Mouse (Mus musculus) midbrain, embryonic 14.5 days (tissue): ENCODE data around the gene Ccdc182. TPM values are rescaled to one million over a fixed set of nuclear protein-coding genes. Genes with fewer than 3 reads are reported as not detected.

ENCODE experiments used
- ATAC-seq: fragments of 200-750 bp; cut with Nextera tagmentation; 2 replicates; pipeline ENCODE4 v1.8.0; 2017; ENCODE audit warnings: moderate number of reproducible peaks, moderate library complexity; ENCODE audit not compliant: low FRiP score, low TSS enrichment
- DNase-seq: peaks from one replicate; pipeline ENCODE4 v3.0.0-alpha.2; 2015
- H3K27ac ChIP-seq: fragments of 300-500 bp; sonication (generic); replicated peaks from 2 replicates; pipeline ENCODE4 v1.5.1; 2014; ENCODE audit warnings: mild to moderate bottlenecking, low read depth, low read length, moderate library complexity
- H3K27me3 ChIP-seq: fragments of 300-500 bp; sonication (generic); 2 replicates; pipeline ENCODE4 v1.6.1; 2014; ENCODE audit warnings: low read length, control low read depth, mixed read lengths; ENCODE audit not compliant: control insufficient read depth, insufficient read depth
- H3K36me3 ChIP-seq: fragments of 300-500 bp; sonication (generic); 2 replicates; pipeline ENCODE4 v1.6.1; 2014; ENCODE audit warnings: low read length, control low read depth; ENCODE audit not compliant: control insufficient read depth, insufficient read depth
- H3K4me1 ChIP-seq: fragments of 300-500 bp; sonication (generic); 2 replicates; pipeline ENCODE4 v1.6.1; 2014; ENCODE audit warnings: mild to moderate bottlenecking, antibody characterized with exemption, low read length, control low read depth; ENCODE audit not compliant: control insufficient read depth, insufficient read depth
- H3K4me2 ChIP-seq: fragments of 300-500 bp; sonication (generic); 2 replicates; pipeline ENCODE4 v1.6.1; 2014; ENCODE audit warnings: mild to moderate bottlenecking, low read length, moderate library complexity
- H3K4me3 ChIP-seq: fragments of 300-500 bp; sonication (generic); replicated peaks from 2 replicates; pipeline ENCODE4 v1.5.1; 2014; ENCODE audit warnings: low read depth, low read length
- H3K9ac ChIP-seq: fragments of 300-500 bp; sonication (generic); replicated peaks from 2 replicates; pipeline ENCODE4 v1.6.1; 2014; ENCODE audit warnings: mild to moderate bottlenecking, low read length, moderate library complexity
- H3K9me3 ChIP-seq: fragments of 300-500 bp; sonication (generic); 2 replicates; pipeline ENCODE4 v1.6.1; 2016; ENCODE audit warnings: low read length, control low read depth, mixed read lengths; ENCODE audit not compliant: control insufficient read depth
- WGBS: fragments of 180-500 bp; shearing (Covaris S2); extraction: QIAGEN DNeasy Blood & Tissue Kit; methylation state at CpG from one replicate; pipeline ENCODE4 v1.1.7; 2014; 5-methylcytosine and 5-hydroxymethylcytosine counted together
- polyA plus RNA-seq: library from polyadenylated mRNA; unstranded; fragments of >200 nt; fragmentation: Nextera tagmentation; extraction: Ambion mirVana; gene quantifications from 2 replicates; pipeline ENCODE4 v1.2.1, GENCODE M21; 2014

The Ccdc182 gene
- polyA plus RNA-seq, 1 experiment from 2014 or later: 0.59 TPM

DNA sequence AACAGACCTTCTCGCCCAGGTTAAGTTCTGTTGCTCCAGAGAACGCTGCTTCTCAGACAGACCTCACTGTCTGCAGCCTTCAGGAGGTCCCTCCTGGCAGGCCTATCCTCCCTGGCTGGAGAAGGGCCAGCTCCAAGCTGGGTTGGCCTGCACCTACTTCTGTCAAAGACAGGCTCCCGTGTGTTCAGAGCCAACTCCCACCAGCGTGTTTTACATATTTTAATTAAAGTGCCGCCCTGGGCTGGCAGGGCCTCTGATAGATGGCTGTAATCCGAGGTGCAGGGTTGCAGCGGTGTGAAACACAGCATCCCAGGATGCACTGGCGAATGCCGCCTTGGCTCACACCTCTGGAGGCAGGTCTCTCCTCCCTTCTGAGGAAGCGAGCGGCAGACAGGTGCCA lies 5.5 kb upstream of the Ccdc182 start:
- ATAC-seq: no peak
- H3K4me2 ChIP-seq: no peak overlapping the region
- H3K27ac ChIP-seq: peak overlapping the region; percentile 41; the same call in 1 of the 2 replicates

DNA sequence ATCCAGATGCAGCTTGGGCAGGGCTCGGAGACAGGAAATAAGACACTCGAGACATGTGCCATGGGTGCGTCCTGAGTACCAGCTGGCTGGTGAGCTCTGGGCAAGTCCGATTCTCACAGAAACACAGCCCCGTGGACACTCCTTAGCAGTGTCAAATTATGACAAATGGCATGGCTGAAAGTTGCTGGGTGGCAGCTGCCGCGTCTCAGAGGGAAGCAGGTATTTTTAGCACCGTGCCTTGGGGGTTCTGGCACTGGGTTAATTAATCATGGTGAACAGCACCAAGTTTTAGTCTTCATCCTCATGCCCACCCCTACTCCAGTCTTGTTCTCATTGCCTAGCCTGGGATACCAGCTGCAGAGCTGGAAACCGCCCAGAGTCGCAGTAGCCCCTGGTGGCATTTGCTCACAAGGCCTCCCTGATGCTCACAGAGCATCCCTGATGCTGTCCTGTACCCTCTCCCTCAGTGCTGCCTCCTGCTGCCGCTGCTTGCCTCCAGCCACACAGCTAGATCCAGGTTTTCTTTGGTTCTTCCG lies 5.0 kb upstream of the Ccdc182 start:
- no peak for DNase-seq
- H3K4me1 ChIP-seq: peaks cover 13% of the 10 kb centered on the region
- no peak overlapping the region for H3K9ac ChIP-seq
- no peak for ATAC-seq
- no peaks in the 10 kb centered on the region for H3K27me3 ChIP-seq
- H3K27ac ChIP-seq: 0 out of 2 replicates have a peak overlapping the region, but pooled peaks have one; percentile 41
- no peak overlapping the region for H3K4me2 ChIP-seq
- H3K36me3 ChIP-seq: no peaks in the 10 kb centered on the region
- 62% methylated on average over 12 of the region's 12 CpGs for WGBS
- no peaks in the 10 kb centered on the region for H3K9me3 ChIP-seq
- no peak overlapping the region for H3K4me3 ChIP-seq

More for the DNA sequence above, 5.5 kb upstream of the Ccdc182 start:
- Histone ChIP-seq H3K9me3 (no peaks in the 10 kb centered on the region), H3K27me3 (no peaks in the 10 kb centered on the region), H3K36me3 (no peaks in the 10 kb centered on the region), H3K4me1 (peaks cover 9% of the 10 kb centered on the region; the same call in 1 of the 2 replicates), H3K4me3 (no peak overlapping the region), H3K9ac (no peak overlapping the region)
- 37% methylated on average over 11 of the region's 11 CpGs for WGBS
- peak; percentile 57 for DNase-seq

DNA sequence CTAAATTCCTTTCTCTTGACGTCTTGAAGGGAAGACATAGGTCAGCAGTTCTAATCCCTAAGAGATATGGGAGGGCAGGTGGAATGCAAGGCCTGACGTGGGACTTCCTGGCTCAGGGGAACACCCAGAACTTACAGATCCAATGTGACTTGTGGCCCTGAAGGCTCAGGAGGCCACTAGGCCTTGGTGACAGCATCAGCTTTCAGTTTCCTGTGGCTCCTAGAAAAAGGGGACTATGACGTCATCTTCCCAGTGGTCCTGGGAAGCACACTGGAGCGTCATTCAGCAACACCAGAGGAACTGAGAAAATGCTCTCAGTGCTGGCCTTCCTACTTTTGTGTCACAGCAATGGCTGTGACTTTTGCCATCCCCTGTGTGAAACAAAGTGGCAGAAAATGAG lies 2.6 kb upstream of the Ccdc182 start:
- peaks cover 21% of the 10 kb centered on the region for H3K4me1 ChIP-seq
- H3K27ac ChIP-seq: no peak overlapping the region
- 70% methylated on average over 4 of the region's 4 CpGs for WGBS
- H3K4me2 ChIP-seq: no peak overlapping the region
- H3K9me3 ChIP-seq: no peaks in the 10 kb centered on the region
- ATAC-seq (no peak), DNase-seq (no peak)
- H3K27me3 ChIP-seq: no peaks in the 10 kb centered on the region
- no peaks in the 10 kb centered on the region for H3K36me3 ChIP-seq
- no peak overlapping the region for H3K9ac ChIP-seq
- H3K4me3 ChIP-seq: no peak overlapping the region

DNA sequence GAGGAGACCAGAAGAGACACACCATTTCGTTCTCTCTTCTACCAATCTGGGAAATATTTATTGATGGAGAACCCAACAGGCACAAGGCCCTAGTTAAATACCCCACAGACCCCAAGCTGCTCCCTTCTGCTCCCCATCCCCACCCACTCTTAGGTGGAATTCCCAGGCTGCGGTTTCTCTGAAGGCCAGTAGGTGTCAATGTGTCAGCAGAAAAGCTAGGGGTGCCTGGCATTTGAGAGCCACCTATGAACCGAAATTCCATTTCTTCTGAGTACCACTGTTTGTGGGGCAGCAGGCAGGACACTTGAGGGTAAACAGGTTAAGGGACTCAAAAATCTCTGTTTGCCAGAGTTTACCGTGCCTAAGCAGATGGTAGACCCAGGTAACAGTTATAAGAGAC lies 2.2 kb upstream of the Ccdc182 start:
- WGBS: 40% methylated on average over 4 of the region's 4 CpGs
- ATAC-seq (no peak), DNase-seq (peak; percentile 80)

DNA sequence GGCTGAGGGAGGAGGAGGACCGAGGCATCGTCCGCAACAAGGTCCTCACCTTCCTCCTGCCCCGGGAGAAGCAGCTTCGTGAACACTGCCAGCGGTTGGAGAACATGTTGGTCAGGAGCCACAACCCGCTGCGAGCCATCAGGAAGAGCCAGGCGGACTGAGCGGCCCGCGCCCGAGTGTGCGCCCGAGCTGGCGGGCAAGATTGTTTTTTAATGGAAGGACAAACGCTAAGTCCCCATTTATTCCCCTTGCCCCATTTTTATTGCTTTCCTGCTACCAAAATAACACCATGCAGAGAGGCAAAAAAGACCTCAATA lies 494 bp downstream of the Ccdc182 start:
- no peaks in the 10 kb centered on the region for H3K36me3 ChIP-seq
- ATAC-seq: no peak
- DNase-seq: no peak
- H3K9ac ChIP-seq: no peak overlapping the region
- peak overlapping the region; percentile 41 for H3K4me2 ChIP-seq
- H3K4me3 ChIP-seq: 0 out of 2 replicates have a peak overlapping the region, but pooled peaks have one; percentile 14
- no peak overlapping the region for H3K27ac ChIP-seq
- H3K27me3 ChIP-seq: no peaks in the 10 kb centered on the region
- H3K9me3 ChIP-seq: no peaks in the 10 kb centered on the region
- peaks cover 20% of the 10 kb centered on the region; the same call in 1 of the 2 replicates for H3K4me1 ChIP-seq
- 40% methylated on average over 17 of the region's 17 CpGs for whole genome bisulfite sequencing

More for the DNA sequence above, 2.2 kb upstream of the Ccdc182 start:
- Histone ChIP-seq H3K36me3 (no peaks in the 10 kb centered on the region), H3K27me3 (no peaks in the 10 kb centered on the region), H3K27ac (no peak overlapping the region), H3K4me2 (no peak overlapping the region), H3K4me1 (peaks cover 20% of the 10 kb centered on the region), H3K4me3 (no peak overlapping the region), H3K9ac (no peak overlapping the region), H3K9me3 (no peaks in the 10 kb centered on the region)

DNA sequence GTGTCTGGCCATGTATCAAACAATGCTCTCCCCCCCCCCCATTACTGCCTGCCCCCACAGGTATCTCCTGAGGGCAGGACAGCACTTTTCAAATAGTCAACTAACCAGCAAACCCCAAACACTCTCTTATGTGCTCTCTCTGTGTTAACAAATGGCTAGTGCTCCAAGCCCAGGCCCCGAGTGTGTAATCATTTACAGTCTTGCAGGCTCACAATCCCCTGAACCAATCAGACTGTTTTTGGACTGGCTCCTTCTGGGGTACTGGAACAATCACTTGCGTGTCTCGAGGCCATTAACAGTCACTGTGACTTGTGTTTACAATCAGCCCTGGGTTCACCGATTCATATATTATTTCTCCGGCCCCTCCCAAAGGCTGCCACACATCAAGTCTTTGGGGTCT lies 1.4 kb downstream of the Ccdc182 start:
- DNase-seq (no peak), ATAC-seq (no peak)
- H3K36me3 ChIP-seq: no peaks in the 10 kb centered on the region
- H3K4me2 ChIP-seq: no peak overlapping the region
- no peaks in the 10 kb centered on the region for H3K27me3 ChIP-seq
- no peak overlapping the region for H3K9ac ChIP-seq
- H3K9me3 ChIP-seq: no peaks in the 10 kb centered on the region
- WGBS: 61% methylated on average over 5 of the region's 5 CpGs
- 0 out of 2 replicates have a peak overlapping the region, but pooled peaks have one; percentile 13 for H3K27ac ChIP-seq
- no peak overlapping the region for H3K4me3 ChIP-seq
- peaks cover 20% of the 10 kb centered on the region; the same call in 1 of the 2 replicates for H3K4me1 ChIP-seq

DNA sequence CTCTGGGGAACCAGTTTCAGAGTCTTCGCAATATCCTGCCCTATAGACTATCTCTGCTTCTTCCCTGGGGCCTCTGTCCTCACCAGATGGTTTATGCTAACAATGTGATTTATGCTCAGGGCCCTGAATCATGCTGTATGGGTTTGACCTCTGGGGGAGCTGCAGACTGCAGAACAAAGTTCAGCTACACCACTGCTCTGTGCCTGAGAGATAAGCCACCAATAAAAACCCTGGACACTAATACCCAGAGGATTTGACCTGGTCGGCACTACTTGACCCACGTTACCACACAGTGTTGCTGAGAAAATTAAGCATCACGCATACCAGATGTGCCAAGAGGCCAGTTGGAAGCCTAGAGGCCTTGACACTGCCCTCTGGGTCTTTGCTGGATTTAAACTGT lies 3.7 kb downstream of the Ccdc182 start:
- DNase-seq (peak; percentile 59), ATAC-seq (no peak)
- no peaks in the 10 kb centered on the region for H3K27me3 ChIP-seq
- no peak overlapping the region for H3K4me3 ChIP-seq
- no peak overlapping the region for H3K4me2 ChIP-seq
- WGBS: 41% methylated on average over 4 of the region's 4 CpGs
- H3K4me1 ChIP-seq: peaks cover 22% of the 10 kb centered on the region; the same call in 1 of the 2 replicates
- no peaks in the 10 kb centered on the region for H3K9me3 ChIP-seq
- H3K27ac ChIP-seq: no peak overlapping the region
- no peaks in the 10 kb centered on the region for H3K36me3 ChIP-seq
- H3K9ac ChIP-seq: no peak overlapping the region

DNA sequence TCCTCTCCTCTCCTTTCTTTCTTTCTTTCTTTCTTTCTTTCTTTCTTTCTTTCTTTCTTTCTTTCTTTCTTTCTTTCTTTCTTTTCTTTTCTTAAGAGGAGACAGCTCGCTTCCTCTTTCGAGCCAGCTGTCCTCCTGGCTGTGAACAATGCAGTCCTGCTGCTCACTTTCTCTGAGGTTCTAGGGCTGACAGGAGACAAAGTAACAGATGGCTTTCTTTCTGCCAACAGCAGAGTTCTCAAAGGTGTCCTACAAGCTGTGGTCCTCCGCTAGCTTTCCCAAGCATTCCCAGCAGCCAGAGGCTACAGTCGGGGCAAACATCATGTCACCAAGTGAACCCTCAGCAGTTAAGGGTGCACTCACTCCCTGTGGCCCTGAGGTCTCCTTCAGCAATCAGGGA lies 5.5 kb downstream of the Ccdc182 start:
- Histone ChIP-seq H3K4me3 (no peak overlapping the region), H3K27me3 (no peaks in the 10 kb centered on the region), H3K4me2 (no peak overlapping the region), H3K27ac (no peak overlapping the region), H3K9me3 (no peaks in the 10 kb centered on the region), H3K9ac (no peak overlapping the region), H3K36me3 (no peaks in the 10 kb centered on the region), H3K4me1 (peaks cover 12% of the 10 kb centered on the region; the same call in 1 of the 2 replicates)
- WGBS: 63% methylated on average over 4 of the region's 4 CpGs
- ATAC-seq (no peak), DNase-seq (no peak)

DNA sequence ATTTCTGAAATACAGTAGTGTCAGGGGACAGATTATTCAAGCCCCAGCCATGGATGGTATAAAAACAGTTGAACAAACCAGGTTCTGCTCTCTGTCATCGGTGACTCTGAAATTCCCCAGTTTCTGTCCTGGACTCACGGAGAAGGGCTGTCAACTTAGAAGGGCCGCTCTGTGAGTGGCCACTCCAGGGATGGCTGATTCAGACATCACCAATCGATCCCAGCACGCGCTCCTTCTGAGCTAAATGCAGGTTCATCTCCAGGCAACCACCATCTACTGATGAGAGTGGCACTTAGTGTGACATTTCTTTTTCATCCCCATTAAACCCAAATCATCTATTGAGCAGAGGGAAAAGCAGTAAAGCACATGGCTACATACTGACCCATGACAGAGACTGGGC lies 7.8 kb downstream of the Ccdc182 start:
- 46% methylated on average over 6 of the region's 6 CpGs for WGBS
- peak; percentile 77 for DNase-seq
- Histone ChIP-seq H3K27ac (no peak overlapping the region), H3K27me3 (no peaks in the 10 kb centered on the region), H3K9ac (no peak overlapping the region), H3K4me2 (no peak overlapping the region), H3K36me3 (no peaks in the 10 kb centered on the region), H3K4me3 (no peak overlapping the region), H3K9me3 (no peaks in the 10 kb centered on the region), H3K4me1 (peaks cover 11% of the 10 kb centered on the region; the same call in 1 of the 2 replicates)
- no peak for ATAC-seq
